Mouse (Mus musculus) cerebellum, adult 2 months (tissue): ENCODE measurements around the gene Rimklb. TPM values are rescaled to one million over a fixed set of nuclear protein-coding genes. Genes with fewer than 3 reads are reported as not detected.
A peak's percentile ranks its signal among the peaks of the same experiment; 100 is the strongest.

ENCODE experiments used
- DNase-seq, 2 experiments: peaks; one replicate each; pipeline ENCODE4 v3.0.0; 2021
- H3K27ac ChIP-seq: fragments of 200-500 bp; 2 replicates; pipeline ENCODE4 v1.5.1; 2012; ENCODE audit warnings: low read length, control low read depth, inconsistent platforms; ENCODE audit not compliant: insufficient read depth
- H3K27me3 ChIP-seq: fragments of 200-500 bp; 2 replicates; pipeline ENCODE4 v1.6.1; 2012; ENCODE audit warnings: inconsistent platforms, mild to moderate bottlenecking, low read length, moderate library complexity; ENCODE audit not compliant: control insufficient read depth, insufficient read depth
- H3K4me1 ChIP-seq: fragments of 200-500 bp; 2 replicates; pipeline ENCODE4 v1.6.1; 2011; ENCODE audit warnings: low read length; ENCODE audit not compliant: control insufficient read depth, insufficient read depth
- H3K4me3 ChIP-seq: fragments of 200-500 bp; replicated peaks from 2 replicates; pipeline ENCODE3; 2011; ENCODE audit warnings: mild to moderate bottlenecking, low read depth, low read length, control low read depth; ENCODE audit not compliant: insufficient read depth
- CTCF ChIP-seq: fragments of 200-500 bp; IDR thresholded peaks from 2 replicates; pipeline ENCODE4 v1.5.1; 2011; ENCODE audit warnings: low read depth, mild to moderate bottlenecking, control low read depth, low read length, moderate library complexity, borderline replicate concordance; ENCODE audit not compliant: insufficient read depth
- POLR2A ChIP-seq: fragments of 200-500 bp; IDR thresholded peaks from 2 replicates; pipeline ENCODE4 v1.6.1; 2011; ENCODE audit warnings: low read length, control low read depth, borderline replicate concordance; ENCODE audit not compliant: insufficient read depth
- WGBS: fragments of 180-500 bp; shearing (Covaris S2); methylation state at CpG from one replicate; pipeline ENCODE4 v1.1.7; 2018; 5-methylcytosine and 5-hydroxymethylcytosine counted together
- polyA plus RNA-seq: library from polyadenylated mRNA; depleted of rRNA; stranded (reverse); fragments of >200 nt; gene quantifications from 2 replicates; pipeline ENCODE4 v1.2.3, GENCODE M21; 2012

The Rimklb gene
- polyA plus RNA-seq, 1 experiment, result 32.7 TPM

DNA sequence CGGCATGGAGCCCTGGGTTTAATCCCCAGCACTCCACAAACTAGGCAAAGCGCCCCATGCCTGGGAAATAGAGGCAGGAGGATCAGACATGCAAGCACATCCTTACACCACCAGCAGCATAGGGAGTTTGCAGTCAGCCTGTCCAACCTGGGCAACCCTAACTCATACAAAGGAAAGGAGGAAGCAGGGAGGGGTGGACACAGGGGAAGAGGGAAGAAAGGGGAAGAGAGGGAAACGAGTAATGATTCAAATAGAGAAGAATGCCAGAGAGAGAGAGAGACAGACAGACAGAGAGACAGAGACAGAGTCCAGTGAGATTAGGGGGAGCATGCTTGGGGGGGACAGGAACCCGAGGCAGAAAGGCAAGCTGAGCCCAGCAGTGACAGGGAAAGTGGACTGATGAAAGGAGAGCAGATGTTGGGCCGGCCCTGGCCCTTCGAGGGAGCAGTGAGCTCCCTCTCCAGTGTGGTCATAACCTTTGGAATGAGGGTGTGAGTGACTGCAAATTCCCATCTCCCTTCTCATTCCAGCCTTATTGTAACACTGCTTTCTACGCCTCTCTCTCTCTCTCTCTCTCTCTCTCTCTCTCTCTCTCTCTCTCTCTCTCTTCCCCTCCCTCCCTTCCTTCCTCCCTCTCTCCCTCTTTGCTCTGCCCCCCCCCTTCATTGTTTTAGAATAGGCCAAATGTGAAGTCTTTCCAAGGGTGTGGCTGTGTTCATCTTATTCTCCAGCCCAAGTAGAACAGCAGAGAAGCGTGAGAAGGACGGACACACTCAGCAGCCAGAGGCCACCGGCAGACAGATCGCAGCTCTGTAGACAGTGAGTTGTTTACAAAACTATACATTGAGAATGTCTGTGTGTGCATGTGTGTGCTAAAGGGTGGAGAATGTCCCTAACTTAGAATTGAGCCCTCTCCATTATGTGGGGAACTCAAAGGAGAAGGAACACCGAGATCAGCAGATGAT, 14.6 kb upstream of the Rimklb start:
- TF ChIP-seq POLR2A, result no peak
- no peak for TF ChIP-seq CTCF
- Histone ChIP-seq H3K4me3 (no peak overlapping the region), H3K4me1 (no peaks in the 10 kb centered on the region), H3K27me3 (no peaks in the 10 kb centered on the region), H3K27ac (no peak overlapping the region)
- WGBS, result 76% methylated on average over 12 of the region's 12 CpGs
- no peak for DNase-seq

- 77% methylated on average over 8 of the region's 8 CpGs for WGBS
- no peak overlapping the region for H3K27ac ChIP-seq
- H3K4me3 ChIP-seq, result no peak overlapping the region
- no peaks in the 10 kb centered on the region for H3K4me1 ChIP-seq
- no peaks in the 10 kb centered on the region for H3K27me3 ChIP-seq
- TF ChIP-seq CTCF (no peak), POLR2A (no peak)
- DNase-seq, result no peak
Observed at GRCm38 (mm10) chr6:122508494-122508893, 9.9 kb upstream of the Rimklb start.

DNA sequence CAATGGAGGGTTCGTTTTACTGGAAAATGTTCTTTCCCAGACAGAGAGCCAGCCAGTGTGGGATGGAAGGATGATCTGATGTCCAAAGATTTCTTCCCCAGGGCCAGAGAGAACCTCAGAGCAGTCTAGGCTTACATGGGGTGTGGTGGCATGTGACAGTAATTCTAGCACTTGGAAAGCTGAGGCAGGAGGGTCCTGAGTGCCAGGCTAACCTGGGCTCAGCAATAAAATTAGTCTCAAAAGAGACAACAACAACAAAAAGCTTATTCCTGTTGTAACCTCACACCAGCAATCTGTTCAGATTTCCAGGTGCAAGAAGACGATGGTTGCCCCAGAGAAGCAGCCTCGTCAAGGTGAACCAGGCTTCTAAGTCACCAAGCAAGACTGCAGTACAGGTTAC, 7.0 kb upstream of the Rimklb start, which contains the start of gene Mfap5:
Gene Mfap5, plus strand, starts transcription at position 301 of the 400 bp plus-strand sequence.
- no peaks in the 10 kb centered on the region for H3K27me3 ChIP-seq
- 89% methylated on average over 3 of the region's 3 CpGs for WGBS
- no peak for DNase-seq
- no peak within 1 kb of the TSS for H3K27ac ChIP-seq
- H3K4me3 ChIP-seq, result no peak within 1 kb of the TSS
- no peak for TF ChIP-seq CTCF
- TF ChIP-seq POLR2A, result no peak
- H3K4me1 ChIP-seq, result no peaks in the 10 kb centered on the region

- 81% methylated on average over 4 of the region's 4 CpGs for WGBS
- H3K4me1 ChIP-seq, result no peaks in the 10 kb centered on the region
- TF ChIP-seq CTCF (no peak), POLR2A (no peak)
- no peak overlapping the region for H3K4me3 ChIP-seq
- no peak for DNase-seq
- H3K27me3 ChIP-seq, result no peaks in the 10 kb centered on the region
- H3K27ac ChIP-seq, result no peak overlapping the region
Observed at GRCm38 (mm10) chr6:122505041-122505440, 6.5 kb upstream of the Rimklb start.

- TF ChIP-seq POLR2A, result no peak
- TF ChIP-seq CTCF, result peak; percentile 19; the same call in 1 of the 2 replicates
- WGBS, result 36% methylated on average over 5 of the region's 5 CpGs
- no peak for DNase-seq
- H3K4me1 ChIP-seq, result no peaks in the 10 kb centered on the region
- peaks cover 2% of the 10 kb centered on the region; the same call in 1 of the 2 replicates for H3K27me3 ChIP-seq
- H3K27ac ChIP-seq, result no peak overlapping the region
- H3K4me3 ChIP-seq, result no peak overlapping the region
Observed at GRCm38 (mm10) chr6:122496501-122496900, 2.1 kb downstream of the Rimklb start.

- WGBS, result 27% methylated on average over 21 of the region's 21 CpGs
- DNase-seq, result peak; percentile 7 to 12
- no peaks in the 10 kb centered on the region for H3K4me1 ChIP-seq
Observed at GRCm38 (mm10) chr6:122495082-122495881, 3.3 kb downstream of the Rimklb start.

DNA sequence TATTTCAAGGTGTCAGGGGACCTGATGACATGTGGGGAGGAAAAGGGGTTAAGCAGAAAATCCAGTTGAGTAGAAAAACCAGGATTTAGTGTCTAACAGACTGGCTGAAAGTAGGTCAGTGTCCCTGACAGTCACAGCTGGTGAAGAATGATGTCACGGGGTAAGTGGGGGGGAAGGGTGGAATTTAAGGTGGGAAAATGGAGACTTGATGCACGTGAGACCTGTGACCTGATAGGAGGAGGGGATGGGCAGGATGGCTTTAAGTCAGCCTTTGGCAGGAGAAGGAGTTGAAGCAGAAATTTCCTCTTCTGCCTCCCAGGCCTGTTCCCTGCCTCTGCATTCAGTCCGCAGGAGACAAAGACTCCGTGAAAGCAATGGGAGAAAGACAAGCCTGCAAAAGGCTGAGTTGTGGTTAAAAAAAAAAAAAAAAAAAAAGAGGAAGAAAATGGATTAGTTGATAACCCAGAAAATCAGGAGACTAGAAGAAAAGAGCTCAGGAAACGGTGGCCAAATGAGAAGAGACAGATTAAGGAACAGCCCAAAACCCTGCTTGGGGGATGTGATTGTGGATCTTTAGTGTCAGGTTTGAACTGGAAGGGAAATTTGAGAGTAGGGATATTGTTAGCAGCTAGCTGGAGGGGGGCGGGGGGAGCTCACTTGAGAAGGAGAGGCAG, 4.6 kb downstream of the Rimklb start:
- H3K27ac ChIP-seq, result no peak overlapping the region

More at GRCm38 (mm10) chr6:122495082-122495881, 3.3 kb downstream of the Rimklb start:
- H3K4me3 ChIP-seq, result no peak overlapping the region
- H3K27ac ChIP-seq, result no peak overlapping the region
- no peak for TF ChIP-seq CTCF
- no peak for TF ChIP-seq POLR2A
- H3K27me3 ChIP-seq, result peaks cover 2% of the 10 kb centered on the region; the same call in 1 of the 2 replicates

More for the DNA sequence above, 4.6 kb downstream of the Rimklb start:
- Histone ChIP-seq H3K27me3 (peaks cover 2% of the 10 kb centered on the region; the same call in 1 of the 2 replicates), H3K4me3 (no peak overlapping the region), H3K4me1 (no peaks in the 10 kb centered on the region)
- DNase-seq, result no peak
- no peak for TF ChIP-seq POLR2A
- no peak for TF ChIP-seq CTCF
- 79% methylated on average over 6 of the region's 6 CpGs for WGBS
